Mouse (Mus musculus) myocyte (in vitro differentiated cells): ENCODE results near the gene Adam22.

Experiments
- CEBPB ChIP-seq: IDR thresholded peaks from 2 replicates; pipeline ENCODE4 v1.6.1; 2011; ENCODE audit warnings: mild to moderate bottlenecking, moderate library complexity; ENCODE audit not compliant: poor library complexity, insufficient read depth, severe bottlenecking
- E2F4 ChIP-seq: IDR thresholded peaks from one replicate; pipeline ENCODE4 v1.6.1; 2011; ENCODE audit warnings: mild to moderate bottlenecking, control low read depth, moderate library complexity; ENCODE audit not compliant: insufficient read depth
- MAX ChIP-seq: IDR thresholded peaks from one replicate; pipeline ENCODE4 v1.6.1; 2011; ENCODE audit warnings: low read depth, mild to moderate bottlenecking, control low read depth
- MYOD1 ChIP-seq, 3 experiments: IDR thresholded peaks; one replicate each; pipeline ENCODE4 v1.6.1; 2011; ENCODE audit warnings: control low read depth in 2 of 3, low read depth in 2 of 3, mild to moderate bottlenecking in 2 of 3, moderate library complexity in 1 of 3; ENCODE audit not compliant: insufficient read length in 2 of 3, control insufficient read depth in 1 of 3
- MYOG ChIP-seq, 3 experiments: IDR thresholded peaks; one replicate each; pipeline ENCODE4 v1.6.1; 2011; ENCODE audit warnings: control low read depth in 2 of 3, low read depth in 2 of 3, mild to moderate bottlenecking in 2 of 3; ENCODE audit not compliant: insufficient read length in 2 of 3, control insufficient read depth in 1 of 3, insufficient read depth in 1 of 3
- POLR2A ChIP-seq: IDR thresholded peaks from one replicate; pipeline ENCODE4 v1.6.1; 2011; ENCODE audit warnings: low read depth, mild to moderate bottlenecking, control low read depth, moderate library complexity; ENCODE audit not compliant: insufficient read length
- POLR2AphosphoS2 ChIP-seq: IDR thresholded peaks from one replicate; pipeline ENCODE4 v1.6.1; 2011; ENCODE audit warnings: low read depth, control low read depth; ENCODE audit not compliant: insufficient read length
- USF1 ChIP-seq: IDR thresholded peaks from one replicate; pipeline ENCODE4 v1.6.1; 2011; ENCODE audit warnings: low read depth, mild to moderate bottlenecking, control low read depth, moderate library complexity

DNA sequence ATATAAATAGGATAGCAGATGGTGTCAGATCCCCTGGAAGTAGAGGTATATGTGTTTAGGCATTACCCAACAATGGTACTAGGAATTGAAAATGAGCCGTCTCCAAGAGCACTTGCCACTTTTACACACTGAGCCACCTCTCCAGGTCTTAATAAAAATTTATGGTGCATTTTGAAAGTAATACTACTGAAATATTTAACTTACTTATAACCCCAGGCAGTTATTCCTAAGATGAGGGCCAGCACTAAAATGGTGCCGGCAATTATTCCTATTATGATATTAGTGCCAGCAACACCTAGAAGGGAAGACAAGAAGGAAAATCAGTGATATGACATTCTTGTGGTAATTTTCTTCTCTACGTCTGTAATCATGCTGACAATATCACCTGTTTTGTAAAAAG is 256.3 kb downstream of the Adam22 start:
- TF ChIP-seq MAX (no peak), CEBPB (no peak), POLR2A (no peak), E2F4 (no peak), POLR2AphosphoS2 (no peak), MYOG (IDR thresholded peaks at IDR 0.05; ENCODE audit: control insufficient read depth in 1 of 3, insufficient read depth in 1 of 3, insufficient read length in 2 of 3, low read depth in 2 of 3) (no peak), USF1 (no peak), MYOD1 (IDR thresholded peaks at IDR 0.05; ENCODE audit: control insufficient read depth in 1 of 3, insufficient read length in 2 of 3, low read depth in 2 of 3) (no peak)
